In the genomic region with DNA sequence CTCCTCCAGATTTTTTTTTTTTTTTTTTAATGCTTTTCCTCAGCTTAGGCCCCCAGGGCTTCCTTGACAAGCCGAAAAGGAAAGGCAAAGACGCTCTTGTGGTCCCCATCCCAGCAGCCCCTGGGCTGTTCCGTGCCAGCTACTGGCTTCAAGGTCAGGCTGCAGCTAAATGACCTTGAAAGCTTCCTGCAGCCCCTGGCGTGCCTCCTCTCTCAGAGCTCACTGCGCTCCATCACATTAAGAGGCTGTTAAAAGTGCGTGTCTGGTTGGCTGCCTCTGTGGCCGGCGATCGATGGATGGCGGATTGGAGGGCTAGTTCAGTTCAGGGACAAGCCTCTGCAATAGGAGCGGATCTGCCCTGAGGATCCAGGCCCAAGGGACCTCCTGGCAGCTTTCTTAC, we compare ENCODE assay signal across 9 mouse cellular contexts.
A peak's percentile ranks its signal among the peaks of the same experiment; 100 is the strongest.
DNase-seq lines count a peak whose midpoint lies in the region; ATAC-seq and TF ChIP-seq lines count a peak whose summit lies in the region.
"Had no signal": no experiment of that assay in that cellular context is flagged by ENCODE, and none has a peak within 500 bp of the region (broad histone marks: within the 10 kb centered on the region; RNA-seq: fewer than 3 reads in every experiment).

No protein-coding gene starts in this region.

- no peak overlapping the region for H3K9ac ChIP-seq in heart, embryonic 12.5 days
- no peak overlapping the region for H3K9ac ChIP-seq in embryonic facial prominence, embryonic 11.5 days (replicated peaks; ENCODE audit: low read length)
- H3K9ac ChIP-seq in limb, embryonic 14.5 days (ENCODE audit: low read depth, low read length, severe bottlenecking): 0 out of 2 replicates have a peak overlapping the region, but pooled peaks have one; percentile 16
- no peak overlapping the region for H3K9ac ChIP-seq in intestine, embryonic 15.5 days

- H3K27ac ChIP-seq in heart, embryonic 12.5 days (ENCODE audit: poor library complexity, severe bottlenecking): peak overlapping the region; percentile 41; the same call in 1 of the 2 replicates
- H3K27ac ChIP-seq in embryonic facial prominence, embryonic 11.5 days (replicated peaks; ENCODE audit: low read depth, low read length): no peak overlapping the region
- no peak overlapping the region for H3K27ac ChIP-seq in limb, embryonic 14.5 days (replicated peaks; ENCODE audit: low read depth, low read length)
- H3K27ac ChIP-seq in intestine, embryonic 15.5 days: no peak overlapping the region
- H3K27ac ChIP-seq: left cerebral cortex, adult 2 months had no signal

- H3K4me2 ChIP-seq in heart, embryonic 12.5 days: peak overlapping the region; percentile 40
- H3K4me2 ChIP-seq in embryonic facial prominence, embryonic 11.5 days (ENCODE audit: low read depth, low read length): no peak overlapping the region
- peak overlapping the region; percentile 24 for H3K4me2 ChIP-seq in limb, embryonic 14.5 days (replicated peaks; ENCODE audit: low read depth, low read length, severe bottlenecking)
- no peak overlapping the region for H3K4me2 ChIP-seq in intestine, embryonic 15.5 days (replicated peaks)

- no peak overlapping the region for H3K4me3 ChIP-seq in heart, embryonic 12.5 days
- H3K4me3 ChIP-seq in embryonic facial prominence, embryonic 11.5 days (ENCODE audit: low read depth, low read length): no peak overlapping the region
- H3K4me3 ChIP-seq in limb, embryonic 14.5 days (replicated peaks; ENCODE audit: low read length): no peak overlapping the region
- no peak overlapping the region for H3K4me3 ChIP-seq in intestine, embryonic 15.5 days (replicated peaks)
- H3K4me3 ChIP-seq: left cerebral cortex, adult 2 months had no signal

- no peak for DNase-seq in heart, adult 9 months (ENCODE audit: low spot score in 2 of 2)
- peak; percentile 75 for DNase-seq in 416B (ENCODE audit: low read depth)
- DNase-seq in embryonic facial prominence, embryonic 11.5 days (ENCODE audit: low spot score): no peak
- DNase-seq in limb, embryonic 14.5 days (ENCODE audit: low spot score): no peak
- DNase-seq in cerebellum, adult 18-20 months: no peak
- no peak for DNase-seq in layer of hippocampus, postnatal 36 days

- H3K9me3 ChIP-seq in heart, embryonic 12.5 days (replicated peaks): no peaks in the 10 kb centered on the region
- no peaks in the 10 kb centered on the region for H3K9me3 ChIP-seq in embryonic facial prominence, embryonic 11.5 days (replicated peaks; ENCODE audit: control insufficient read depth, low read length)
- H3K9me3 ChIP-seq in limb, embryonic 14.5 days (ENCODE audit: control insufficient read depth, low read length): no peaks in the 10 kb centered on the region
- no peaks in the 10 kb centered on the region for H3K9me3 ChIP-seq in intestine, embryonic 15.5 days

- ATAC-seq in heart, embryonic 12.5 days (ENCODE audit: insufficient number of reproducible peaks, low FRiP score): no peak
- ATAC-seq in embryonic facial prominence, embryonic 11.5 days (replicated peaks; ENCODE audit: insufficient number of reproducible peaks, low FRiP score, low TSS enrichment, low read depth): 0 out of 2 replicates have a peak, but pooled peaks have one; percentile 8
- no peak for ATAC-seq in limb, embryonic 14.5 days (ENCODE audit: low FRiP score, low read depth)
- no peak for ATAC-seq in intestine, embryonic 15.5 days

- no peak for TF ChIP-seq POLR2A in limb, embryonic 14.5 days (IDR thresholded peaks at IDR 0.05; ENCODE audit: borderline replicate concordance, extremely low read depth, insufficient read depth, insufficient read length)

- peaks cover 13% of the 10 kb centered on the region for H3K4me1 ChIP-seq in heart, embryonic 12.5 days (replicated peaks)
- H3K4me1 ChIP-seq in embryonic facial prominence, embryonic 11.5 days (ENCODE audit: control insufficient read depth, insufficient read depth, low read length): no peaks in the 10 kb centered on the region
- peaks cover 21% of the 10 kb centered on the region for H3K4me1 ChIP-seq in limb, embryonic 14.5 days (ENCODE audit: control insufficient read depth, insufficient read depth, low read length)
- H3K4me1 ChIP-seq in intestine, embryonic 15.5 days (replicated peaks): peaks cover 8% of the 10 kb centered on the region; the same call in 1 of the 2 replicates

- no peaks in the 10 kb centered on the region for H3K36me3 ChIP-seq in heart, embryonic 12.5 days
- H3K36me3 ChIP-seq in embryonic facial prominence, embryonic 11.5 days (replicated peaks; ENCODE audit: control insufficient read depth, insufficient read depth, low read depth, low read length): no peaks in the 10 kb centered on the region
- H3K36me3 ChIP-seq in limb, embryonic 14.5 days (ENCODE audit: control insufficient read depth, insufficient read depth, low read length): no peaks in the 10 kb centered on the region
- H3K36me3 ChIP-seq in intestine, embryonic 15.5 days: no peaks in the 10 kb centered on the region

- 14% methylated on average over 11 of the region's 11 CpGs for WGBS in heart, embryonic 12.5 days
- WGBS in embryonic facial prominence, embryonic 11.5 days: 28% methylated on average over 11 of the region's 11 CpGs
- WGBS in limb, embryonic 14.5 days: 16% methylated on average over 11 of the region's 11 CpGs
- WGBS in intestine, embryonic 15.5 days: 27% methylated on average over 11 of the region's 11 CpGs

- H3K27me3 ChIP-seq in heart, embryonic 12.5 days (replicated peaks): no peaks in the 10 kb centered on the region
- no peaks in the 10 kb centered on the region for H3K27me3 ChIP-seq in embryonic facial prominence, embryonic 11.5 days (ENCODE audit: control insufficient read depth, insufficient read depth, low read length)
- H3K27me3 ChIP-seq in limb, embryonic 14.5 days (ENCODE audit: control insufficient read depth, insufficient read depth, low read length): no peaks in the 10 kb centered on the region; the same call in 1 of the 2 replicates
- H3K27me3 ChIP-seq in intestine, embryonic 15.5 days (replicated peaks): peaks cover 4% of the 10 kb centered on the region

Comparison
In these comparisons a context has a peak if more than half of its experiments do, and no peak if none do; other contexts are left out.
1. H3K4me2 ChIP-seq: peak in heart, embryonic 12.5 days (single experiment) and limb, embryonic 14.5 days (single experiment); none in embryonic facial prominence, embryonic 11.5 days (single experiment) and intestine, embryonic 15.5 days (single experiment).